Mouse (Mus musculus) kidney, adult 10 weeks (tissue): ENCODE measurements around the gene Pde6d. TPM values are rescaled to one million over a fixed set of nuclear protein-coding genes. Genes with fewer than 3 reads are reported as not detected.

ENCODE experiments used
- polyA plus RNA-seq: library from polyadenylated mRNA; stranded (reverse); fragments of 350-450 nt; fragmentation: Illumina TruSeq; extraction: RNeasy Lipid Tissue Mini Kit (QIAGEN cat#74804); gene quantifications from one replicate; pipeline ENCODE4 v1.2.3, GENCODE M21; 2014; ENCODE audit warnings: low read depth, low replicate concordance

Pde6d gene
- 24.2 TPM for polyA plus RNA-seq

GRCm38 (mm10) chr1:86582451-86583096, at the start of gene Pde6d, which contains the start of gene Cops7b:
Pde6d (minus strand) TSS chr1:86582629.
Cops7b (plus strand) TSS chr1:86582904.

GRCm38 (mm10) chr1:86526116-86526788, 56.2 kb downstream of the Pde6d start, which contains the start of gene Ptma:
Ptma (plus strand) TSS chr1:86526726.

Other genes starting within 250 kb of the Pde6d start
- 323 TPM for gene Ncl, start 223.2 kb downstream of the Pde6d start, polyA plus RNA-seq
- gene Nmur1, start 156.4 kb downstream of the Pde6d start, polyA plus RNA-seq: not detected
- gene Tex44, start 156.3 kb downstream of the Pde6d start, polyA plus RNA-seq: not detected
- 1,224 TPM for gene Ptma, start 55.9 kb downstream of the Pde6d start, polyA plus RNA-seq
- 2.5 TPM for gene Cops7b, start 275 bp upstream of the Pde6d start, polyA plus RNA-seq
- not detected for gene Nppc, start 87.9 kb upstream of the Pde6d start, polyA plus RNA-seq
- gene Dis3l2, start 121.2 kb upstream of the Pde6d start, polyA plus RNA-seq: 9.5 TPM